Mouse (Mus musculus): ENCODE data around the gene Nek9.
A peak's percentile ranks its signal among the peaks of the same experiment; 100 is the strongest.

The Nek9 gene

GRCm38 (mm10) chr12:85263190-85263589, 76.0 kb downstream of the Nek9 start:
- no peak for DNase-seq (ENCODE audit: low read depth)

DNA sequence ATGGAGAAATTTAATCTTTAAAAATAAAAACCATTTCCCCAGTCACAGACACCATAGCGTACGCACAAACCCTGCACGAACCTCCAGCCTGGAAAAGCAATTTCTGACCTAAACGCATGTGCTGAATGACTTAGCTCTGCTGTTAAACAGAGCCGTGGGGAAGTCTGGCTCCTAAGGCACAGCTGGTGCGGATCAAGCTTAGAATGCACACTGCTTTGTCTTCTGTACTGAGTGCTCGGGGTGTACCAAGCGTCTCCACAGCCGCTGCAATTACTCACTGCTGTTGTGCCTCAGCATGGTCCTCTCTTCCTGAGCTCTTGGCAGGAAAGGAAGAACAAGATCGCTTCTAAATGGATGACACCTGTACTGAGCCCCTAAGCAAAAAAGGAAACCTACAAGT, 76.7 kb downstream of the Nek9 start:
- DNase-seq (ENCODE audit: low read depth) = no peak

GRCm38 (mm10) chr12:85257008-85257639, 82.0 kb downstream of the Nek9 start:
- DNase-seq (ENCODE audit: low read depth) = peak; percentile 89

GRCm38 (mm10) chr12:85256074-85256751, 82.9 kb downstream of the Nek9 start:
- DNase-seq (ENCODE audit: low read depth) = peak; percentile 87

DNA sequence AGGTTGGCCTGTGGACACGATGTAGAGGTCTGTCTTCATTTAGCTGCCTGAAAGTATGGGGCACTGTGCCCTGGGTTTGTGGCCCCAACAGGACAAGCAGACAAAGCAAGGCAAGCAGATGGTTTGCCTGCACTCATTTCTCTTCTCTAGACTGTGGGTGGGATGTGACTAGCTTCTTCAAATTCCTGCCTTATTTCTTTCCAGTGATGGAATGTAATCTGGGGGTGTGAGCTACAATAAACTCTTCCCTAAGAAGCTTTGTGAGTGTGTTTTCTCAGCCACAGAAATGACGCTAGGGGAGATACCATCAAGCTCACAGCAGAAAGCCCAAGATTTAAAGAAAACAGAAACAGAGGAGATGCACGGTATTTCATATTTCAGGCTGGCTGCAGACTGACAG, 87.1 kb downstream of the Nek9 start:
- DNase-seq (ENCODE audit: low read depth) = no peak

Data from 416B (cell line).